Mouse (Mus musculus): ENCODE data around the gene Pkm.

Pkm gene

DNA sequence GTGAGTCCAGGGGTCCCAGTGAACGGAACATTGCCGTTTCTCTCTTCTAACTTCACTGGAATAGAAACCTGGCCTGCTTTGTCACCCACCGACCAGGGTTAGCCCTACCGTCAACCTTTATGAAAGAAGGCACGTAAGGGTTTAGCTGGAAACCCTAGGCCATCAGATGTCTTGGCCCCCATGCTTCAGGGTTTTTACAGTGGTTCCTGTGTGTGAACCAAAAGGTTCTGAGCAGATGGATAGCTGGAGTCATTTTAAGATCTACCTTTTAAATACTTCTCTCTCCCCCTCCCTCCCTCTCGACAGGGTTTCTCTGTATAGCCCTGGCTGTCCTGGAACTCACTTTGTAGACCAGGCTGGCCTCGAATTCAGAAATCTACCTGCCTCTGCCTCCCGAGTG lies 9.8 kb downstream of the Pkm start:
- no peak for DNase-seq (ENCODE audit: low read depth, low spot score)

DNA sequence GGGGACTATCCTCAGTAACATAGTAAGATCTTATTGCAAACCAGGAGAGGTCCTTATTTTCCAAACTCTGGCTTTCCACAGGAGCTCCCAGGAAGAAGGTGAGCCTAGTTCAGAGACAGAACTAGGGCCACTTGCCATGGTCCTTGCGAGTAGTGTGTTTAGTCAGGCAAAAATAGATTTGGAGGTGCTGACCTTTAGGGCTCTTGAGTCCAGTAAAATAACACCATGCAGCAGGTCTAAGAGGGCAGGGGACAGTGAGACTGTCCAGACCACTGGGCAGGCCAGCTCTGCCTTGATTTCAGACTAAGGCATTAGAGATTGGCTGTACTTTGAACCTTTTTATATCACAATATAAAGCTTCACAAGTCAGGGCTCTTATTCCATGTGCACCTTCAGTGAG lies 10.6 kb downstream of the Pkm start:
- no peak for DNase-seq (ENCODE audit: low read depth, low spot score)

DNA sequence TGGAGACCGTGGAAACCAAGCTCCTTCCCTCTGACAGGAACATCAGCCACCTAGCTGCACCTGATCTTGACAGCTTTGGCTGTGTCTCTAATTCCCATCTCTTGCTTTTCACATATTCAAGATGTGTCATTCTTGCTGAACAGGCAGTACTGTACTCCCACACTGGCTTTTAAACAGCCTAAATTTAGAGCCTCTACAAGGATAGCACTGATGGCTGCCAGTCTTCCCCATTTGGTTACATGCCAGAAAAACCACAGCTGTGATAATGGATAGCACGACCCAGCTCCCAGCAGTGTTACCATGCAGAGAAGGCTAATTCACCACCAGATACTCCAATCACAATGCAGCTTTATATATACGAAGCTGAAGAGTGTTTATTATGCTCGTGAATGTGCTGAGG lies 11.1 kb downstream of the Pkm start:
- no peak for DNase-seq (ENCODE audit: low read depth, low spot score)

GRCm38 (mm10) chr9:59667904-59668303 lies 11.7 kb downstream of the Pkm start:
- no peak for DNase-seq (ENCODE audit: low read depth, low spot score)

DNA sequence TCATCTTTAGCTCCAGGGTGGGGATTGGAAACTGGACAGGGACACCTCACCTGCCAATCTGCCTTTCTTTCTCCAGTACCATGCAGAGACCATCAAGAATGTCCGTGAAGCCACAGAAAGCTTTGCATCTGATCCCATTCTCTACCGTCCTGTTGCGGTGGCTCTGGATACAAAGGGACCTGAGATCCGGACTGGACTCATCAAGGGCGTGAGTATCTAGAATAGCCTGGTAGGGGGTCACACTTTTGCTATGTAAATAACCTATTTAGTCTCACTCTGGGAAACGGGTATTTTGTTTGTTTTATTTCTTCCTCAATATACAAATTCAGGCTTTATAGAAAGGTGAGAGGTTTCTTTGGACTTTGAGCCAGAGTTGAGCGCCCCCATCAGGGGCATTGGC lies 12.3 kb downstream of the Pkm start:
- no peak for DNase-seq (ENCODE audit: low read depth, low spot score)

DNA sequence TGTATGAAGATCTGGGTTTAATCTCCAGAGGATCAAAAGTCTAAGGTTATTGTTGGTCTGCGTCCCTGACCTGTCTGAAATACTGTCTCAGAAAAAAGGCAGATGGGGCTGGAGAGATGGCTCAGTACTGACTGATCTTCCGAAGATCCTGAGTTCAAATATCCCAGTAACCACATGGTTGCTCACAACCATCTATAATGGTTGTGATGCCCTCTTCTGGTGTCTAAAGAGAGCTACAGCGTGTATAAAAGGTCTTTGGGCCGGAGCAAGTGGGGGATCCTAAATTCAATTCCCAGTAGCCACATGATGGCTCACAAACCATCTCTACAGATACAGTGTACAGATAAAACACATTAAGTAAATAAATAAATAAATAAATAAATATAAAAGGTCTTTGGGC lies 13.0 kb downstream of the Pkm start:
- DNase-seq (ENCODE audit: low read depth, low spot score): no peak

DNA sequence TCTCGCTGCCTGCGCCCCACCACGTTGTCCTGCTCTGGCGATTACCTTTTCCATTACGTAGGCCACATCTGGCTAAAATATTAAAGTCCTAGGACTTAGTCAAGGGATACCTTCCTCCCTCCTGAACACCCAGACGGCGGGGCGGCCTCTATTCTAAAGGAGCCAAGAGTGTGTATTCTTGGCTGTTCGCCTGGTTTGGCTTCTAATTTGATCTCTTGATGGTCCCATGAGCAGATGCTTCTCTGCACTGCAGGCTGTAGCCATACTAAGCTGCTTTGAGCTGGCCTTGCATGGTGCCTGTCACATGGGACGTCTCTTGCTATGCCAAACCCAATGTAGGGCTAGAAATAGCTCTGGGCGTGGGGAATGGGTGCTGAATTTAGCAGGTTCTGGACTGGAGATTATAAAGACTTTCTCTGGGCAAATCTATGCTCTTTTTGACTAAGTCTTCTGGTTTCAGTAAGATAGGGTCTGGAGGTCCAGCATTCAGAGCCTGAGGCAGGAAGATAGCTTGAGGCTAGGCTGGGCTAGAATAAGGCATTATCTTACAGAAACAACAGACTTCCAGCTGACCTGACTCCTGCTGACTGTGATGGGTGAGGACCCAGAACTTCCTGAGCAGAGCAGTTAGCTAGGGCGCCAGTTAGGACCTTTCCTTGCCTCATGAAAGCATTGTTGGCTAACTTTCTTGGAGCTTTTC lies 16.2 kb downstream of the Pkm start:
- DNase-seq (ENCODE audit: low read depth, low spot score): no peak

DNA sequence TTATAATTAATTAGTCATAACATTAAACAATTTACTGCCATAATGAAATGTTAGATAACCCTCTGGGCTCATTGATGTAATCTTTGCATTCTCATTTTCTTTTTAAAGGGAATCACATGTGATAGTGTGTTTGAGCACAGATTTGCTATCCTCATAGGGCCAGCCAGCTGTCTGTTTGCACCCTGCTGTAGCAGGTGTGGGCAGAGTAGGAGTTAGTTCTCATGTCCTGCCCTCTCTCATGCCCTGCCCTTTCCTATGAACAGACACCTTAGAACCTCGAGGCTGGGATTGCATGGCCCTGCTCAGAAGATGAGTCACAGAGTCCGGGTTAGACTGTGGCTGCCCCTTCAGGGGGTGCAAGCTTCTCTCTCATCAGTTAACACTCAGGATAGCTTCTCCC lies 17.3 kb downstream of the Pkm start:
- no peak for DNase-seq (ENCODE audit: low read depth, low spot score)

- DNase-seq (ENCODE audit: low read depth, low spot score): no peak
These were observed 19.4 kb downstream of the Pkm start for GRCm38 (mm10) chr9:59675598-59675997.

DNA sequence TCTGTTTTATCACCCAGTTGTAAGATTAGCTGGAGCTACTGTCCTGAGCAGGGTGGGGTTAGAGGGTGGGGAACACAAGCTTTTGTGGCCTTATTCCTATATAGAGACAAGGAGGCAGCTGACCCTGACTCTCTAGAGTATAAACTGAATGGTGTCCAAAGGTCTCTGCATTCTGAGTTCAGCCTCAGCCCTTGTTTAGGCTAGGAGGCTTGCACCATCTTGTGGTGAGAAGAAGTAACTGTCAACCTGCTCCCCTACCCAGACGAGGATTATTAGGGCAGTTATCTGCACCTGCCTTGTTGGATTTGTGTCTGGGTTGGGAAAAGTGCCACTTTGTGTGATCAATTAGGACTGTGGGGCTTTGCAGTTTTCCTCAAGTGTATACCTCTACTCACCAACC lies 22.1 kb downstream of the Pkm start:
- DNase-seq (ENCODE audit: low read depth, low spot score): no peak

GRCm38 (mm10) chr9:59679678-59680533 lies 23.7 kb downstream of the Pkm start, which contains the start of gene Gramd2:
TSS of gene Gramd2 (plus strand) at chr9:59680144.
- DNase-seq (ENCODE audit: low read depth, low spot score): peak; percentile 84

GRCm38 (mm10) chr9:59680534-59680875 lies 24.3 kb downstream of the Pkm start:
- no peak for DNase-seq (ENCODE audit: low read depth, low spot score)

DNA sequence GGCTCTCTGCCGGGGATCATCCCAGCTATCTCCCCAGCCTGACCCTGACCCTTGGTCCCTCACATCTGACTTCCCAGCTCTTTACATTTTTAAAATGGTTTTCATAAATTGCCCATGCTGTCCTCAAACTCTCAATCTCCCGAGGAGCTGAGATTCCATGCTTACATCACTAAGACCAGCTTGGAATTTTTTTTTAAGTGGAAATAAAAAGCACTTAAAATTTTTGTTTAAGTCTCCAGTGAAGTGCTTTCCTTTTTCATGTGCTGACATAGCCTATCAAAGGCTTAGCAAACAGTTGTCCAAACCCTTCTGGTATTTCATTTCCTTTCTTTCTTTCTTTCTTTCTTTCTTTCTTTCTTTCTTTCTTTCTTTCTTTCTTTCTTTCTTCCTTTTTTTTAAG lies 27.9 kb downstream of the Pkm start:
- DNase-seq (ENCODE audit: low read depth, low spot score): no peak

- DNase-seq (ENCODE audit: low read depth, low spot score): no peak
These were observed 31.4 kb downstream of the Pkm start for GRCm38 (mm10) chr9:59687416-59688046.

DNA sequence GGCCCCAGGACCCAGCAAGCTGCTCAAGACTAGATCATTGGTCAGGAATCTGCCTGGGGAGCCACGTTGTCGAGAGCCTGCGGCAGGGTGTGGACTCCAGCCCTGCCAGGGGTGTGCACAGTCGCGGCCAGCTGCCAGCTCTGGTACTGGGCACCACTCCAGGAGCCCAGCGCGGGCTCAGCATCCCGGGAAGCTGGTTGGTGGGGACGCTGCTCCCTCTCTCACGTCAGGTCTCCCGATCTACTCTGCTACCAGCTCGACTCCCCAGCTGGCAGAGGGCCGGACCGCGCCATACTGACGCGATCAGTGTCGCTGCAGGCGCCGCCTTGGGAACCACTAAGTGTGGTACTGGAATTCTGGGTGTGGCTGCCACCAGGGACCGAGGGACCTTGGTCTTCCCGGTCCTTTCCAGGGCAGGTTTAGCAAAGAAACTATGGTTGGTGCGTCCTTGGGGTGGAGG lies 35.5 kb downstream of the Pkm start:
- DNase-seq (ENCODE audit: low read depth, low spot score): no peak

DNA sequence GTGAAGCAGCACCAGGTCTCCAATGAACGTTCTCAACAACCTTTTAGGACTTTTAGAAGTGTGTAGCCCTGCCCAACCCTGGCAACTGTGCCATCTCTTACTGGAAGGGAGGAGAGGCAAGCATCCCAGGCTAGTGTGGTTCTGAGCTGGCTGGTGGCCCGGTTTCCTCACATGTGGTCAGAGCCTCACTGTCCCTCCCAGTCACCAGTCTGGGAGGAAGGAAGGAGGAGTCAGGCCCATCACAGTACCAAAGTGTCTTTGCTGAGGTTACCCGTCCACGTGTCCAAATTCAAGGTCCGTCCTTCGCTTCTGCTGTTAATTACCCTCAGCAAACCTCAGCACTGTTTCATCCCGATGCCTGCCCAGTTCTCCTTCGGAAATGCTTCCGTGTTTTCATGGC lies 36.0 kb downstream of the Pkm start:
- DNase-seq (ENCODE audit: low read depth, low spot score): no peak

GRCm38 (mm10) chr9:59694571-59695450 lies 38.6 kb downstream of the Pkm start:
- peak; percentile 29 for DNase-seq (ENCODE audit: low read depth, low spot score)

- no peak for DNase-seq (ENCODE audit: low read depth, low spot score)
These were observed 39.3 kb downstream of the Pkm start for GRCm38 (mm10) chr9:59695451-59695813.

DNA sequence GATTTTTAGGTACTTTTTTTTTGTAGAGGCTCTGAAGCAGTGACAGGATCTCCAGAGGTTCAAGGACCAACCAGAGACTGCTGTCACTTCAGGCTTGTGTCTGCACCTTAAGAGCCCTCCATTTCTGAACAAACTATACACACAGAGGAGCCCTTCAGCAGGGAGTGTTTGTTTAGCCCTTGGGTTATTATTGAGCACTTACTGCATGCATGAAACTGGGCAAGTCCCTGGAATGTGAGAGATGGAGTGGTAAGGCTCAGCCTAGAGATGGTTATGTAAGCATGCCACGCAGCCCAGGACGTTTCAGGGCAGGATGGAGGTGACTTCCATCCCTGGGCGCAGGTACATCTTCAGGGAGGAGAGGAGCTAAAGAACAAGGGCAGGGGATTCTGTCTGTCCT lies 40.2 kb downstream of the Pkm start:
- no peak for DNase-seq (ENCODE audit: low read depth, low spot score)

DNA sequence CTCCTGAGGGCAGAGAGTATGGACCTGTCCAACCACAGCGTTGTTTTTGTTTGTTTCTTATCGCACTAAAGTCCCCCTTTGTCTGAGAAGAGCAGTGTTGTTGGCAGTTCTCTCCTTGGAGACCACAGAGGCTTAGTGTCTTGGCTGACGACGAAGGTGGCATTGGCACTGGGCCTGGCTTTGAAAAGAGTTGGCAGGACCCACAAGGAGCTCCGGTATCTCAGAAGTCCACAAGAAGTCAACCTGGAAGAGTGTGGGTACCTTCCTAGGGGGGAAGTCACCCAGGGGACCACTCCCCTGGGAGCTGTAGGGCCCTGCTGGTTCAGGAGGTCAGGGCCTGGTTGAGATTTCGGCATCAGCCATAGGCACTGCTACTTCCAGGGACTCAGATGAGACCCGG lies 44.9 kb downstream of the Pkm start:
- no peak for DNase-seq (ENCODE audit: low read depth, low spot score)

- DNase-seq (ENCODE audit: low read depth, low spot score): no peak
These were observed 46.9 kb downstream of the Pkm start for GRCm38 (mm10) chr9:59703099-59703498.
